Comparison of ENCODE assay signal across 18 mouse cellular contexts in genomic region chrX:85566256-85566655, GRCm38 (mm10).
"Had no signal": no experiment of that assay in that cellular context is flagged by ENCODE, and none has a peak within 500 bp of the region (broad histone marks: within the 10 kb centered on the region; RNA-seq: fewer than 3 reads in every experiment).

No protein-coding gene starts in this region.

- H3K9ac ChIP-seq: liver, embryonic 14.5 days; lung, embryonic 14.5 days; midbrain, embryonic 12.5 days; neural tube, embryonic 12.5 days; stomach, embryonic 15.5 days had no signal

- H3K27ac ChIP-seq: liver, embryonic 14.5 days; midbrain, embryonic 10.5 days; midbrain, embryonic 12.5 days; neural tube, embryonic 12.5 days; stomach, embryonic 15.5 days; stomach, postnatal 0 days had no signal

- H3K4me3 ChIP-seq: megakaryocyte, embryonic 14.5 days; midbrain, embryonic 10.5 days; midbrain, embryonic 12.5 days; myocyte; neural tube, embryonic 12.5 days; stomach, embryonic 15.5 days had no signal

- DNase-seq: lung, adult 18-20 months; lung, embryonic 14.5 days; lung, postnatal 10 days; lung, postnatal 4 days; midbrain, embryonic 14.5 days; right cerebral cortex, postnatal 14 days; thymus, adult 2 months; thymus, postnatal 14 days; thymus, postnatal 36 days had no signal

- ATAC-seq: midbrain, embryonic 16.5 days had no signal

- H3K4me1 ChIP-seq: megakaryocyte, embryonic 14.5 days; midbrain, embryonic 10.5 days; midbrain, embryonic 12.5 days; neural tube, embryonic 12.5 days; stomach, embryonic 15.5 days had no signal

- H3K36me3 ChIP-seq: midbrain, embryonic 10.5 days; midbrain, embryonic 12.5 days; neural tube, embryonic 12.5 days; stomach, embryonic 15.5 days had no signal

- H3K9me3 ChIP-seq: megakaryocyte, embryonic 14.5 days; midbrain, embryonic 10.5 days; midbrain, embryonic 12.5 days; neural tube, embryonic 12.5 days; stomach, embryonic 15.5 days had no signal
